Mouse (Mus musculus) heart, embryonic 13.5 days (tissue): ENCODE measurements around the gene Plekha7. TPM values are rescaled to one million over a fixed set of nuclear protein-coding genes. Genes with fewer than 3 reads are reported as not detected.

Experiments used
- ATAC-seq: fragments of 200-750 bp; cut with Nextera tagmentation; 2 replicates; pipeline ENCODE4 v1.8.0; 2017; ENCODE audit warnings: moderate TSS enrichment; ENCODE audit not compliant: insufficient number of reproducible peaks, low FRiP score, low TSS enrichment; ENCODE audit errors: extremely low read depth
- H3K27ac ChIP-seq: fragments of 300-500 bp; sonication (generic); replicated peaks from 2 replicates; pipeline ENCODE4 v1.5.1; 2015; ENCODE audit warnings: moderate library complexity, mild to moderate bottlenecking, inconsistent platforms
- H3K27me3 ChIP-seq: fragments of 300-500 bp; sonication (generic); replicated peaks from 2 replicates; pipeline ENCODE4 v1.6.1; 2015; ENCODE audit warnings: mild to moderate bottlenecking, inconsistent platforms
- H3K36me3 ChIP-seq: fragments of 300-500 bp; sonication (generic); 2 replicates; pipeline ENCODE4 v1.6.1; 2015; ENCODE audit warnings: mild to moderate bottlenecking, inconsistent platforms
- H3K4me1 ChIP-seq: fragments of 300-500 bp; sonication (generic); 2 replicates; pipeline ENCODE4 v1.6.1; 2015; ENCODE audit warnings: inconsistent platforms
- H3K4me2 ChIP-seq: fragments of 300-500 bp; sonication (generic); 2 replicates; pipeline ENCODE4 v1.6.1; 2015; ENCODE audit warnings: inconsistent platforms, mild to moderate bottlenecking, moderate library complexity
- H3K4me3 ChIP-seq: fragments of 300-500 bp; sonication (generic); 2 replicates; pipeline ENCODE4 v1.5.1; 2015; ENCODE audit warnings: moderate library complexity, mild to moderate bottlenecking, inconsistent platforms
- H3K9ac ChIP-seq: fragments of 300-500 bp; sonication (generic); 2 replicates; pipeline ENCODE4 v1.6.1; 2015; ENCODE audit warnings: inconsistent platforms, mild to moderate bottlenecking, moderate library complexity
- H3K9me3 ChIP-seq: fragments of 300-500 bp; sonication (generic); 2 replicates; pipeline ENCODE4 v1.6.1; 2016; ENCODE audit warnings: inconsistent platforms
- WGBS: fragments of 180-500 bp; shearing (Covaris S2); methylation state at CpG from one replicate; pipeline ENCODE4 v1.1.7; 2015; ENCODE audit warnings: mixed read lengths; 5-methylcytosine and 5-hydroxymethylcytosine counted together
- polyA plus RNA-seq: library from polyadenylated mRNA; unstranded; fragments of >200 nt; fragmentation: Nextera tagmentation; extraction: Ambion mirVana; gene quantifications from 2 replicates; pipeline ENCODE4 v1.2.1, GENCODE M21; 2015

The Plekha7 gene
- polyA plus RNA-seq, result 38.4 and 41.7 TPM in 2 replicates

- Histone ChIP-seq H3K36me3 (no peaks in the 10 kb centered on the region), H3K4me1 (peaks cover 30% of the 10 kb centered on the region), H3K9me3 (no peaks in the 10 kb centered on the region), H3K4me2 (peak within 1 kb of the TSS; percentile 98), H3K27me3 (peaks cover 25% of the 10 kb centered on the region), H3K4me3 (peak within 1 kb of the TSS; percentile 85), H3K27ac (peak within 1 kb of the TSS; percentile 68), H3K9ac (peak within 1 kb of the TSS; percentile 81)
- under 1% methylated on average over 63 of the region's 65 CpGs for whole genome bisulfite sequencing
- ATAC-seq, result peak; percentile 47
Measured at GRCm38 (mm10) chr7:116307871-116308631, at the start of gene Plekha7. Gene Plekha7 (minus strand): TSS chr7:116308376.

- H3K4me2 ChIP-seq, result no peak overlapping the region
- 86% methylated on average over 1 of the region's 1 CpGs for WGBS
- ATAC-seq, result no peak
Measured at GRCm38 (mm10) chr7:116336226-116336625, 28.1 kb upstream of the Plekha7 start.

DNA sequence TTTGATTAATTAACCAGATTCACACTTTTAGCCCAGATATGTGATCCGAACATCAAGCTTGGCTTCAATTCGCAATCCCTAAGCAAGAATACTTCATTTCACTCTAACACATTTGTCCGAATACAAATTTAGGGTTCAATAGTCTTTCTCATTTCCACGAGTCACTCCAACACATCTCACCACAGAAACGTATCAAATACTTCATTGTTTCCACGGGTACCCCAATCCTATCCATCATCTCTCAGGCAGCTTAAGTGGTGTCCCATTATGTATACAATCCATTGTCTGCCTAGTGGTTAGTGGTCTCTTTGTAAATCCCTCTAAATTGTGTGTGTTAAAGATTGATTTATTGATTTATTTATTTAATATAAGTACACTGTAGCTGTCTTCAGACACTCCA, 27.0 kb upstream of the Plekha7 start:
- peak overlapping the region; percentile 75 for H3K4me3 ChIP-seq
- no peak for ATAC-seq
- peaks cover 48% of the 10 kb centered on the region for H3K36me3 ChIP-seq
- no peak overlapping the region for H3K27ac ChIP-seq
- 83% methylated on average over 6 of the region's 6 CpGs for WGBS
- H3K4me1 ChIP-seq, result peaks cover 32% of the 10 kb centered on the region
- H3K9me3 ChIP-seq, result no peaks in the 10 kb centered on the region
- no peaks in the 10 kb centered on the region for H3K27me3 ChIP-seq
- no peak overlapping the region for H3K9ac ChIP-seq
- H3K4me2 ChIP-seq, result peak overlapping the region; percentile 91

More at GRCm38 (mm10) chr7:116336226-116336625, 28.1 kb upstream of the Plekha7 start:
- Histone ChIP-seq H3K9me3 (no peaks in the 10 kb centered on the region), H3K9ac (no peak overlapping the region), H3K4me3 (no peak overlapping the region), H3K36me3 (peaks cover 48% of the 10 kb centered on the region), H3K27ac (no peak overlapping the region), H3K4me1 (peaks cover 32% of the 10 kb centered on the region), H3K27me3 (no peaks in the 10 kb centered on the region)

GRCm38 (mm10) chr7:116334669-116335038, 26.5 kb upstream of the Plekha7 start:
- Histone ChIP-seq H3K4me2 (peak overlapping the region; percentile 91), H3K4me3 (peak overlapping the region; percentile 75), H3K27me3 (no peaks in the 10 kb centered on the region), H3K9me3 (no peaks in the 10 kb centered on the region), H3K4me1 (peaks cover 32% of the 10 kb centered on the region), H3K27ac (peak overlapping the region; percentile 83), H3K9ac (peak overlapping the region; percentile 95), H3K36me3 (peaks cover 48% of the 10 kb centered on the region)
- no peak for ATAC-seq
- 14% methylated on average over 8 of the region's 8 CpGs for WGBS

GRCm38 (mm10) chr7:116333713-116334668, 25.8 kb upstream of the Plekha7 start, which contains the start of gene Rps13:
Gene Rps13 (minus strand): TSS chr7:116334195.
- Histone ChIP-seq H3K4me3 (peak within 1 kb of the TSS; percentile 75), H3K27me3 (no peaks in the 10 kb centered on the region), H3K36me3 (peaks cover 49% of the 10 kb centered on the region), H3K9ac (peak within 1 kb of the TSS; percentile 95), H3K9me3 (no peaks in the 10 kb centered on the region), H3K4me2 (peak within 1 kb of the TSS; percentile 91), H3K4me1 (peaks cover 32% of the 10 kb centered on the region), H3K27ac (peak within 1 kb of the TSS; percentile 83)
- ATAC-seq, result peak; percentile 95
- WGBS, result under 1% methylated on average over 77 of the region's 78 CpGs

DNA sequence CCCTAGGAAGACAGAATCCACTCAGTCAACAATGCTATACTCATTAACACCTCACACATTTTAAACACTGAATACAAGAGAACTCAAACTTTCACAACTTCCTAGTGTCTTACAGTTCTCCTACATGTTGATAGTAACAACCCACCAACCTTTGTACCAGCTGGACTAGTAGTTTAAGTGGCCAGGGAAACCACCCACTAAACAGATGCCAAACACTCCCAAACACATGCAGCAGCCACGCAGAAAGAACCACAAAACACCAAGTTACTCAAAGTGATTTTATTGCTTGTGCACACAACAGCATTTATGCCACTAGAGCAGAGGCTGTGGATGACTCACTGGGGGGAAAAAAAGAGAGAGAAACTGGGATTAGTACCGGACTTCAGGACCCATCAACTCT, 23.1 kb upstream of the Plekha7 start:
- Histone ChIP-seq H3K27me3 (no peaks in the 10 kb centered on the region), H3K36me3 (peaks cover 56% of the 10 kb centered on the region), H3K9me3 (no peaks in the 10 kb centered on the region), H3K9ac (no peak overlapping the region), H3K4me1 (peaks cover 30% of the 10 kb centered on the region), H3K27ac (no peak overlapping the region), H3K4me3 (no peak overlapping the region), H3K4me2 (no peak overlapping the region)
- no peak for ATAC-seq
- 94% methylated on average over 2 of the region's 2 CpGs for WGBS

GRCm38 (mm10) chr7:116329858-116330257, 21.7 kb upstream of the Plekha7 start:
- ATAC-seq, result no peak
- no peak overlapping the region for H3K9ac ChIP-seq
- H3K27ac ChIP-seq, result no peak overlapping the region
- peaks cover 25% of the 10 kb centered on the region for H3K4me1 ChIP-seq
- no peak overlapping the region for H3K4me2 ChIP-seq
- WGBS, result 84% methylated on average over 4 of the region's 4 CpGs
- peaks cover 56% of the 10 kb centered on the region for H3K36me3 ChIP-seq
- no peak overlapping the region for H3K4me3 ChIP-seq
- no peaks in the 10 kb centered on the region for H3K9me3 ChIP-seq
- H3K27me3 ChIP-seq, result no peaks in the 10 kb centered on the region

- Histone ChIP-seq H3K4me3 (no peak overlapping the region), H3K9ac (no peak overlapping the region), H3K27ac (no peak overlapping the region), H3K27me3 (no peaks in the 10 kb centered on the region), H3K9me3 (no peaks in the 10 kb centered on the region), H3K4me1 (peaks cover 20% of the 10 kb centered on the region), H3K36me3 (peaks cover 56% of the 10 kb centered on the region), H3K4me2 (no peak overlapping the region)
- no peak for ATAC-seq
- WGBS, result 71% methylated on average over 7 of the region's 7 CpGs
Measured at GRCm38 (mm10) chr7:116328777-116329176, 20.6 kb upstream of the Plekha7 start.

GRCm38 (mm10) chr7:116327901-116328300, 19.7 kb upstream of the Plekha7 start:
- Histone ChIP-seq H3K4me2 (no peak overlapping the region), H3K27ac (no peak overlapping the region), H3K4me3 (no peak overlapping the region), H3K9me3 (no peaks in the 10 kb centered on the region), H3K36me3 (peaks cover 54% of the 10 kb centered on the region), H3K4me1 (peaks cover 18% of the 10 kb centered on the region), H3K9ac (no peak overlapping the region), H3K27me3 (no peaks in the 10 kb centered on the region)
- 64% methylated on average over 5 of the region's 5 CpGs for WGBS
- ATAC-seq, result no peak

GRCm38 (mm10) chr7:116323331-116323964, 15.3 kb upstream of the Plekha7 start:
- H3K36me3 ChIP-seq, result peaks cover 9% of the 10 kb centered on the region
- no peak overlapping the region for H3K27ac ChIP-seq
- H3K4me1 ChIP-seq, result peaks cover 3% of the 10 kb centered on the region; the same call in 1 of the 2 replicates
- peak overlapping the region; percentile 29; the same call in 1 of the 2 replicates for H3K4me2 ChIP-seq
- no peak overlapping the region for H3K4me3 ChIP-seq
- 29% methylated on average over 10 of the region's 10 CpGs for WGBS
- 0 out of 2 replicates have a peak overlapping the region, but pooled peaks have one; percentile 30 for H3K9ac ChIP-seq
- no peak for ATAC-seq
- no peaks in the 10 kb centered on the region for H3K27me3 ChIP-seq
- H3K9me3 ChIP-seq, result no peaks in the 10 kb centered on the region

DNA sequence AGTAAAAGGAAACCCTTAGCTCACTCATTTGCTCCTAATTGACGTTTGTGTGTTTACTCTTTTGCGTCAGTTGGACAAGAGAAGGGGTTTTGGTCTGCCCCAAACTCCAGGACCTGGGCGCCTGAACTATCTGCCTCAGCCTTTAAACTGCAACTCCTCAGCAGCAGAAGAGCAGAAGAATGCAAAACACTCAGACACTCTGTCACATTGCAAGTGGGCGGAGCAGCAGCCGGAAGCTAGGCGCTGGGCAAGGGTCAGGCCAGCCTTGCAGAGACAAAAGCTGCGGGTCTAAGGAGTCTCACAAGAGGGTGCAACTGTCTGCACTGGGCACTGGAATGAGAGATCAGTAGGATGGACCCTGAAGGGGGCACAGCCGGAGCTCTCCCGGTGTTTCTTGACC, 1.3 kb upstream of the Plekha7 start:
- H3K4me1 ChIP-seq, result peaks cover 24% of the 10 kb centered on the region
- no peak for ATAC-seq
- H3K9me3 ChIP-seq, result no peaks in the 10 kb centered on the region
- WGBS, result 9% methylated on average over 9 of the region's 9 CpGs
- peak overlapping the region; percentile 58 for H3K9ac ChIP-seq
- H3K4me2 ChIP-seq, result peak overlapping the region; percentile 98
- H3K4me3 ChIP-seq, result peak overlapping the region; percentile 20; the same call in 1 of the 2 replicates
- no peak overlapping the region; the same call in 1 of the 2 replicates for H3K27ac ChIP-seq
- no peaks in the 10 kb centered on the region for H3K36me3 ChIP-seq
- H3K27me3 ChIP-seq, result peaks cover 25% of the 10 kb centered on the region
